Mouse (Mus musculus): Measurements from ENCODE around the gene Fignl1.

DNA sequence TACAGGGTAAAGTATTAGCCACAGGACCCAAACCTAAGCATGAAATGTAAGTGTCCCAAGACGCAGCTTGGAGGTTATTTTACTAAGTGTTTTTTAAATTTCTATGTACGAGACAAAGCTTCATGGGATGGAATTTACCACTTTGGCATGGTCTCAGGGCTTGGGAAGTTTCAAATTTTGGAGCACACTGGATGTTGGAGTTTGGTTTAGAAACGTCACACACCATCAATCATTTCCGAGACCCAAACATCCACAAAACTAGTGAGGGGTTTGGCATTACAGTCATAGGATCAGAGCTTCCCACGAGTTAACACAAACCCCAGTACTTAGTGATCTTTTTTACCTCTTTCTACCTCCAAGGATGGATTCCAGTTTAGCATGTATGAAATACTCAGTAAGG is 28.6 kb upstream of the Fignl1 start:
- TF ChIP-seq POLR2A (IDR thresholded peaks at IDR 0.05; ENCODE audit: low read depth, low read length), result no peak
- no peak for TF ChIP-seq CTCF (IDR thresholded peaks at IDR 0.05; ENCODE audit: borderline replicate concordance, insufficient read depth, low read length)

Data from embryonic fibroblast, embryonic 13.5 days (primary cell).